Comparison of ENCODE assay signal across 10 mouse cellular contexts in genomic region chr1:88994588-88995331, GRCm38 (mm10).
A peak's percentile ranks its signal among the peaks of the same experiment; 100 is the strongest.
DNase-seq lines count a peak whose midpoint lies in the region; ATAC-seq and TF ChIP-seq lines count a peak whose summit lies in the region.
"Had no signal": no experiment of that assay in that cellular context is flagged by ENCODE, and none has a peak within 500 bp of the region (broad histone marks: within the 10 kb centered on the region; RNA-seq: fewer than 3 reads in every experiment).

No protein-coding gene starts in this region.

- no peaks in the 10 kb centered on the region for H3K27me3 ChIP-seq in C2C12 (ENCODE audit: control insufficient read depth, insufficient read depth, insufficient read length)
- H3K27me3 ChIP-seq in embryonic facial prominence, embryonic 11.5 days (ENCODE audit: control insufficient read depth, insufficient read depth, low read length), result no peaks in the 10 kb centered on the region
- H3K27me3 ChIP-seq in lung, embryonic 14.5 days (ENCODE audit: insufficient read depth, low read length), result no peaks in the 10 kb centered on the region

- no peak overlapping the region for H3ac ChIP-seq in C2C12 (ENCODE audit: control insufficient read depth, insufficient read length, low read depth)

- no peaks in the 10 kb centered on the region for H3K79me2 ChIP-seq in C2C12 (ENCODE audit: control insufficient read depth, insufficient read depth)

- 0 out of 2 replicates have a peak, but pooled peaks have one; percentile 44 for ATAC-seq in embryonic facial prominence, embryonic 11.5 days (replicated peaks; ENCODE audit: insufficient number of reproducible peaks, low FRiP score, low TSS enrichment, low read depth)
- no peak for ATAC-seq in lung, embryonic 14.5 days (ENCODE audit: insufficient read depth)
- no peak for ATAC-seq in erythroid progenitor cell, adult 5-6 weeks (replicated peaks; ENCODE audit: low FRiP score, poor library complexity, severe bottlenecking)

- 45% methylated on average over 12 of the region's 12 CpGs for WGBS in embryonic facial prominence, embryonic 11.5 days
- WGBS in lung, embryonic 14.5 days, result 57% methylated on average over 12 of the region's 12 CpGs

- intact Hi-C loops in heart, postnatal 25 days (cut with DNase I), result no loop called here

- TF ChIP-seq CTCF in C2C12 (IDR thresholded peaks at IDR 0.05; ENCODE audit: control insufficient read depth, insufficient read depth, insufficient read length), result no peak
- TF ChIP-seq CTCF in lung, embryonic 14.5 days (IDR thresholded peaks at IDR 0.05; ENCODE audit: low read depth), result no peak

- DNase-seq in heart, postnatal 4 days, result peak; percentile 22
- no peak for DNase-seq in heart, postnatal 25 days (ENCODE audit: low spot score)
- peak; percentile 56 for DNase-seq in embryonic facial prominence, embryonic 11.5 days (ENCODE audit: low spot score)
- peak; percentile 71 for DNase-seq in lung, embryonic 14.5 days
- no peak for DNase-seq in adrenal gland, postnatal 14 days
- DNase-seq: adrenal gland, postnatal 10 days; thymus, postnatal 4 days had no signal

- H3K36me3 ChIP-seq in C2C12 (ENCODE audit: control insufficient read depth, insufficient read depth), result no peaks in the 10 kb centered on the region
- no peaks in the 10 kb centered on the region for H3K36me3 ChIP-seq in embryonic facial prominence, embryonic 11.5 days (replicated peaks; ENCODE audit: control insufficient read depth, insufficient read depth, low read depth, low read length)
- H3K36me3 ChIP-seq in lung, embryonic 14.5 days (ENCODE audit: insufficient read depth), result no peaks in the 10 kb centered on the region
- H3K36me3 ChIP-seq: G1E had no signal

- H3K4me3 ChIP-seq in C2C12 (ENCODE audit: insufficient read depth, poor library complexity, severe bottlenecking), result no peak overlapping the region
- H3K4me3 ChIP-seq in embryonic facial prominence, embryonic 11.5 days (ENCODE audit: low read depth, low read length), result no peak overlapping the region
- no peak overlapping the region for H3K4me3 ChIP-seq in lung, embryonic 14.5 days (ENCODE audit: low read depth, low read length)

- no peaks in the 10 kb centered on the region for H3K79me3 ChIP-seq in C2C12 (ENCODE audit: low read depth)

- no peak overlapping the region for H3K4me2 ChIP-seq in embryonic facial prominence, embryonic 11.5 days (ENCODE audit: low read depth, low read length)
- no peak overlapping the region for H3K4me2 ChIP-seq in lung, embryonic 14.5 days

- no peak overlapping the region for H3K9ac ChIP-seq in embryonic facial prominence, embryonic 11.5 days (replicated peaks; ENCODE audit: low read length)
- H3K9ac ChIP-seq in lung, embryonic 14.5 days, result no peak overlapping the region

- H3K27ac ChIP-seq in embryonic facial prominence, embryonic 11.5 days (replicated peaks; ENCODE audit: low read depth, low read length), result no peak overlapping the region
- H3K27ac ChIP-seq in lung, embryonic 14.5 days (ENCODE audit: low read depth), result peak overlapping the region; percentile 2; the same call in 1 of the 2 replicates

- H3K9me3 ChIP-seq in embryonic facial prominence, embryonic 11.5 days (replicated peaks; ENCODE audit: control insufficient read depth, low read length), result no peaks in the 10 kb centered on the region
- H3K9me3 ChIP-seq in lung, embryonic 14.5 days (ENCODE audit: low read depth, low read length), result no peaks in the 10 kb centered on the region

- no peaks in the 10 kb centered on the region for H3K4me1 ChIP-seq in embryonic facial prominence, embryonic 11.5 days (ENCODE audit: control insufficient read depth, insufficient read depth, low read length)
- peaks cover 9% of the 10 kb centered on the region; the same call in 1 of the 2 replicates for H3K4me1 ChIP-seq in lung, embryonic 14.5 days (ENCODE audit: insufficient read depth)

TF ChIP-seq in C2C12, 6 proteins besides CTCF, POLR2A, EP300 and RAD21:
- peak; percentile 7 for TF ChIP-seq FOSL1 (IDR thresholded peaks at IDR 0.05; ENCODE audit: insufficient read depth, low read length, poor library complexity, severe bottlenecking)
- TF ChIP-seq MYOG (IDR thresholded peaks at IDR 0.05; ENCODE audit: control insufficient read depth, extremely low read depth, insufficient read length), result no peak
- peak; percentile 30 for TF ChIP-seq MYOD1 (IDR thresholded peaks at IDR 0.05; ENCODE audit: control insufficient read depth, insufficient read length, low read depth)
- TF ChIP-seq USF1 (IDR thresholded peaks at IDR 0.05; ENCODE audit: low read depth), result no peak
- TF ChIP-seq CEBPB (IDR thresholded peaks at IDR 0.05; ENCODE audit: low read depth), result no peak
- TF ChIP-seq MAX (IDR thresholded peaks at IDR 0.05), result peak; percentile 74
TF ChIP-seq in C2C12: peak in this region for 3.

Comparison
In these comparisons a context has a peak if more than half of its experiments do, and no peak if none do; other contexts are left out.
1. DNase-seq: peak in heart, postnatal 4 days (single experiment), embryonic facial prominence, embryonic 11.5 days (single experiment) and lung, embryonic 14.5 days (single experiment); none in heart, postnatal 25 days (single experiment) and adrenal gland, postnatal 14 days (single experiment).